Mouse (Mus musculus): ENCODE data around the gene Fam120a. TPM values are rescaled to one million over a fixed set of nuclear protein-coding genes. Genes with fewer than 3 reads are reported as not detected.

Fam120a gene
- polyA plus RNA-seq, 1 experiment = 120 TPM

- peak overlapping the region; percentile 93 for H3K4me3 ChIP-seq (ENCODE audit: control insufficient read depth, insufficient read depth, low read length)
- no peak for DNase-seq
- H3K27me3 ChIP-seq (ENCODE audit: control insufficient read depth, insufficient read depth, low read length) = no peaks in the 10 kb centered on the region
- peaks cover 21% of the 10 kb centered on the region for H3K4me1 ChIP-seq (replicated peaks; ENCODE audit: control insufficient read depth, insufficient read depth, low read length)
- TF ChIP-seq POLR2A (IDR thresholded peaks at IDR 0.05; ENCODE audit: control insufficient read depth, extremely low read depth, insufficient read depth, low read length, poor library complexity) (no peak), CTCF (IDR thresholded peaks at IDR 0.05; ENCODE audit: borderline replicate concordance, control insufficient read depth, extremely low read depth, insufficient read depth, low read length, poor library complexity) (no peak)
- WGBS = 13% methylated on average over 7 of the region's 7 CpGs
- no peaks in the 10 kb centered on the region for H3K36me3 ChIP-seq (ENCODE audit: control insufficient read depth, insufficient read depth, low read length)
- H3K27ac ChIP-seq (ENCODE audit: control insufficient read depth, insufficient read depth, low read length) = peak overlapping the region; percentile 74
Observed at GRCm38 (mm10) chr13:48968750-48969088, 902 bp upstream of the Fam120a start.

GRCm38 (mm10) chr13:48966851-48967821 is 681 bp downstream of the Fam120a start:
- Histone ChIP-seq H3K4me3 (ENCODE audit: control insufficient read depth, insufficient read depth, low read length) (peak overlapping the region; percentile 93), H3K36me3 (ENCODE audit: control insufficient read depth, insufficient read depth, low read length) (no peaks in the 10 kb centered on the region), H3K4me1 (replicated peaks; ENCODE audit: control insufficient read depth, insufficient read depth, low read length) (peaks cover 25% of the 10 kb centered on the region), H3K27ac (ENCODE audit: control insufficient read depth, insufficient read depth, low read length) (peak overlapping the region; percentile 77), H3K27me3 (ENCODE audit: control insufficient read depth, insufficient read depth, low read length) (no peaks in the 10 kb centered on the region)
- DNase-seq = peak; percentile 58
- TF ChIP-seq CTCF (IDR thresholded peaks at IDR 0.05; ENCODE audit: borderline replicate concordance, control insufficient read depth, extremely low read depth, insufficient read depth, low read length, poor library complexity) (0 out of 2 replicates have a peak, but pooled peaks have one; percentile 45), POLR2A (IDR thresholded peaks at IDR 0.05; ENCODE audit: control insufficient read depth, extremely low read depth, insufficient read depth, low read length, poor library complexity) (no peak)
- under 1% methylated on average over 58 of the region's 58 CpGs for WGBS

DNA sequence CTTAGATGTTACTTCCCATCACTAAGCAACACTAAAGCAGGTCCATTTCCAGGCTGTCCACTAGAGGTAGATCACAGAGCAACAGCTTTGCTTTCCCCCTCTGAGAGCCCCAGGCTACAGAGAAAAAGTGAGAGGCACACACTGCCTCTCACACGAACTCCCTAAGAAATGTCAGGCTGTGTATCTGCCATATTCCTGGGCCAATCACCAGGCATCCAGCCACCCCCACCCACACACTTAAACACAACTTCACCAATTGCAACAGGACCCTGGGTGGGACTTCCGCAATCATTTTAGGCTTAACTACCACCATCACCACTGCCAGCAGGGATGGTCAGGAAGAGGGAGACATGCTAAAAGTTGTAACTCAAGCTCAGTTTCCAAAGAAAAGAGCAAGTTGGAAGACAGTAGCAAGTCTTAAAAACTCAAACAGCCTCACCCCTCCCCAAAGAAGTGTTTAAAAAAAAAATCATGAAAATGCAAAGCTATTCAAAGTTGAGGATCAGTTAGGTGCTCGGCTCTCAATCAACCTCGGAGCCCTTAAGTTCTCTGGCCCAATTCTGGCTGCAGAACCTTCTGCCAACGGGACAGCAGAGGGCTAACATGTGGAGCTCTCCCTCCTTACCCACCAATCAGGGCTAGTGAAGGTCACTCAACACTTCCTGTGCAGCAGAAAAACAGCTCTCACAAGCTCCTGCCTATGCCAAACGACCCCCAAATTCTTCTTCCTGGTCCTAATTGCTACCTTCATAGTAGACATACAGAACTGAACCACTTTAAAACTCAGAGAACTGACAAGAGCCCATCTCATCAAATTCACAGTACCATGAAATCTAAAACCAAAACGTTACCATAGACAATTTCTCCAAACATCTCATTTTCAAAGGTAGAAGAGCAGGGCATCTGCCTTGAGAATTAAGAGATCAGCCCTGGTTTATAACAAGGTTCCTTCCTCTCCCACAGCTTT is 2.0 kb downstream of the Fam120a start:
- H3K27ac ChIP-seq (ENCODE audit: control insufficient read depth, insufficient read depth, low read length) = peak overlapping the region; percentile 62
- TF ChIP-seq CTCF (IDR thresholded peaks at IDR 0.05; ENCODE audit: borderline replicate concordance, control insufficient read depth, extremely low read depth, insufficient read depth, low read length, poor library complexity) (no peak), POLR2A (IDR thresholded peaks at IDR 0.05; ENCODE audit: control insufficient read depth, extremely low read depth, insufficient read depth, low read length, poor library complexity) (no peak)
- H3K36me3 ChIP-seq (ENCODE audit: control insufficient read depth, insufficient read depth, low read length) = no peaks in the 10 kb centered on the region
- 5% methylated on average over 7 of the region's 7 CpGs for WGBS
- H3K4me3 ChIP-seq (ENCODE audit: control insufficient read depth, insufficient read depth, low read length) = peak overlapping the region; percentile 45
- no peaks in the 10 kb centered on the region for H3K27me3 ChIP-seq (ENCODE audit: control insufficient read depth, insufficient read depth, low read length)
- H3K4me1 ChIP-seq (replicated peaks; ENCODE audit: control insufficient read depth, insufficient read depth, low read length) = peaks cover 25% of the 10 kb centered on the region
- DNase-seq = peak; percentile 72

- DNase-seq = no peak
- Histone ChIP-seq H3K4me1 (replicated peaks; ENCODE audit: control insufficient read depth, insufficient read depth, low read length) (peaks cover 25% of the 10 kb centered on the region), H3K27ac (ENCODE audit: control insufficient read depth, insufficient read depth, low read length) (no peak overlapping the region), H3K27me3 (ENCODE audit: control insufficient read depth, insufficient read depth, low read length) (no peaks in the 10 kb centered on the region), H3K4me3 (ENCODE audit: control insufficient read depth, insufficient read depth, low read length) (no peak overlapping the region), H3K36me3 (ENCODE audit: control insufficient read depth, insufficient read depth, low read length) (no peaks in the 10 kb centered on the region)
- TF ChIP-seq CTCF (IDR thresholded peaks at IDR 0.05; ENCODE audit: borderline replicate concordance, control insufficient read depth, extremely low read depth, insufficient read depth, low read length, poor library complexity) (no peak), POLR2A (IDR thresholded peaks at IDR 0.05; ENCODE audit: control insufficient read depth, extremely low read depth, insufficient read depth, low read length, poor library complexity) (no peak)
- 33% methylated on average over 4 of the region's 4 CpGs for WGBS
Observed at GRCm38 (mm10) chr13:48964850-48965249, 3.0 kb downstream of the Fam120a start.

- TF ChIP-seq POLR2A (IDR thresholded peaks at IDR 0.05; ENCODE audit: control insufficient read depth, extremely low read depth, insufficient read depth, low read length, poor library complexity) = no peak
- no peak for TF ChIP-seq CTCF (IDR thresholded peaks at IDR 0.05; ENCODE audit: borderline replicate concordance, control insufficient read depth, extremely low read depth, insufficient read depth, low read length, poor library complexity)
- no peak overlapping the region for H3K4me3 ChIP-seq (ENCODE audit: control insufficient read depth, insufficient read depth, low read length)
- DNase-seq = no peak
- H3K36me3 ChIP-seq (ENCODE audit: control insufficient read depth, insufficient read depth, low read length) = no peaks in the 10 kb centered on the region
- no peak overlapping the region for H3K27ac ChIP-seq (ENCODE audit: control insufficient read depth, insufficient read depth, low read length)
- WGBS = 100% methylated on average over 1 of the region's 1 CpGs
- no peaks in the 10 kb centered on the region for H3K27me3 ChIP-seq (ENCODE audit: control insufficient read depth, insufficient read depth, low read length)
- peaks cover 21% of the 10 kb centered on the region for H3K4me1 ChIP-seq (replicated peaks; ENCODE audit: control insufficient read depth, insufficient read depth, low read length)
Observed at GRCm38 (mm10) chr13:48963111-48963510, 4.7 kb downstream of the Fam120a start.

DNA sequence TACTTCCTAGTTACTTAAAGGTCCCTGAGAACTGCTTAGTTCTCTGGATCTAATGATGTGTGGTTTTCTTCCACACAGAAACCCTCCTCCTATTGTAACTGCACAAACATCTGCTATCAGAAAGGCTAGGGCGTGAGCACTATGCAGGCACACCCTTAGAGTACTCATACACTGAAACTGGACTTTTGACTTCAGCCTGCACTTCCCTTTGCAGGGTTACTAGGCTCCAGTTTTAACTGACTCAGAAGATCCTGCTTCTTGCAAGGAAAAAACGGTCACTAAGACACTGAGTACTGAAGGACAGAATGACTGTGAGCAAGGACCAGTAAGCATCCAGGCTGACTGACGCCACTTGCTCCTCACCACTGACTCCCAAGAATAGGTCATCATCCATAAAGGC is 5.3 kb downstream of the Fam120a start:
- no peak overlapping the region for H3K27ac ChIP-seq (ENCODE audit: control insufficient read depth, insufficient read depth, low read length)
- H3K36me3 ChIP-seq (ENCODE audit: control insufficient read depth, insufficient read depth, low read length) = no peaks in the 10 kb centered on the region
- H3K4me1 ChIP-seq (replicated peaks; ENCODE audit: control insufficient read depth, insufficient read depth, low read length) = peaks cover 21% of the 10 kb centered on the region
- DNase-seq = no peak
- H3K27me3 ChIP-seq (ENCODE audit: control insufficient read depth, insufficient read depth, low read length) = no peaks in the 10 kb centered on the region
- no peak overlapping the region for H3K4me3 ChIP-seq (ENCODE audit: control insufficient read depth, insufficient read depth, low read length)
- TF ChIP-seq POLR2A (IDR thresholded peaks at IDR 0.05; ENCODE audit: control insufficient read depth, extremely low read depth, insufficient read depth, low read length, poor library complexity) (no peak), CTCF (IDR thresholded peaks at IDR 0.05; ENCODE audit: borderline replicate concordance, control insufficient read depth, extremely low read depth, insufficient read depth, low read length, poor library complexity) (no peak)
- 45% methylated on average over 3 of the region's 3 CpGs for WGBS
